Mouse (Mus musculus) embryonic stem cell, embryonic (primary cell): ENCODE measurements around the gene Plpp6.
"Not testable (repeated sequence)": the region's sequence is repeated elsewhere in the genome, so short reads cannot be mapped to it uniquely, and the experiment has no call there.

Experiments used
- CTCF ChIA-PET, 4 experiments: fragments of 300-600 bp in 2 of 4; fragments of 350-600 bp in 2 of 4; sonication (Branson Sonifier 250); formaldehyde crosslinking; loops; one replicate each; lab custom pipeline; 2022; ENCODE audit warnings: inconsistent platforms in 2 of 4; lab: Charles Lee
- POLR2A ChIA-PET, 4 experiments: fragments of 300-600 bp in 2 of 4; fragments of 350-600 bp in 2 of 4; sonication (Branson Sonifier 250); formaldehyde crosslinking; loops; one replicate each; lab custom pipeline; 2022; ENCODE audit warnings: antibody characterized with exemption in 4 of 4, inconsistent platforms in 1 of 4; lab: Charles Lee

Gene Plpp6

GRCm38 (mm10) chr19:28968178-28968577, 4.4 kb downstream of the Plpp6 start:
- ChIA-PET CTCF (interaction anchor here in 3 of 4 experiments (0.6 to 1.0 kb wide), 5 partner anchors 21 to 533 kb away, joined by 3 to 4 read pairs (median 4); no protein-coding TSS in a partner anchor), POLR2A (interaction anchor here in 3 of 4 experiments (0.6 to 1.5 kb wide), 9 partner anchors 10 to 839 kb away, joined by 3 to 9 read pairs (median 4); partner anchors contain the start of genes Cdc37l1 (in 1 of the 3) and Rcl1 (in 1 of the 3))

- CTCF ChIA-PET: no interaction called here
- POLR2A ChIA-PET: no interaction called here
Observed at GRCm38 (mm10) chr19:28969231-28969630, 5.5 kb downstream of the Plpp6 start.

GRCm38 (mm10) chr19:28970251-28970650, 6.5 kb downstream of the Plpp6 start:
- ChIA-PET CTCF (no interaction called here), POLR2A (interaction anchor here in 2 of 4 experiments (0.8 to 1.5 kb wide), 2 partner anchors 20 kb away, joined by 4 read pairs; partner anchors contain the start of gene Cdc37l1 (in 2 of the 2))

- ChIA-PET POLR2A (interaction anchor here in 3 of 4 experiments (0.7 to 2.0 kb wide), 6 partner anchors 9 to 196 kb away, joined by 3 to 7 read pairs (median 3); partner anchors contain the start of gene Cdc37l1 (in 1 of the 3)), CTCF (interaction anchor here in 2 of 4 experiments (0.5 to 1.8 kb wide), 11 partner anchors 11 to 92 kb away, joined by 3 to 5 read pairs (median 3); partner anchors contain the start of genes Cdc37l1 (in 1 of the 2) and Plpp6 (in 1 of the 2))
Observed at GRCm38 (mm10) chr19:28974862-28975611, 11.3 kb downstream of the Plpp6 start.

- ChIA-PET CTCF (no interaction called here), POLR2A (interaction anchor here in 1 of 4 experiments (0.5 kb wide), 1 partner anchor 971 kb away, joined by 3 read pairs; the partner anchor contains the start of gene Rfx3)
Observed at GRCm38 (mm10) chr19:28982617-28983016, 18.9 kb downstream of the Plpp6 start.

- POLR2A ChIA-PET: interaction anchor here (0.6 to 14.4 kb wide), 57 partner anchors 8 to 1164 kb away, joined by 3 to 234 read pairs (median 5); partner anchors contain the start of genes Ak3 (in 2 of the 4), Plpp6 (in 2 of the 4), Rcl1 (in 2 of the 4) and 4430402I18Rik (in 1 of the 4)
- CTCF ChIA-PET: interaction anchor here in 3 of 4 experiments (0.6 to 1.1 kb wide), 6 partner anchors 15 to 366 kb away, joined by 3 to 4 read pairs (median 3); partner anchors contain the start of genes 4430402I18Rik (in 1 of the 3) and Plpp6 (in 1 of the 3)
Observed at GRCm38 (mm10) chr19:28989515-28989914, 25.8 kb downstream of the Plpp6 start.

- ChIA-PET POLR2A (interaction anchor here (0.5 to 14.4 kb wide), 58 partner anchors 8 to 1163 kb away, joined by 3 to 234 read pairs (median 5); partner anchors contain the start of genes Ak3 (in 2 of the 4), Plpp6 (in 2 of the 4), Rcl1 (in 2 of the 4) and 4430402I18Rik (in 1 of the 4)), CTCF (interaction anchor here in 3 of 4 experiments (0.6 to 1.1 kb wide), 5 partner anchors 16 to 365 kb away, joined by 3 to 4 read pairs (median 3); partner anchors contain the start of gene Plpp6 (in 1 of the 3))
Observed at GRCm38 (mm10) chr19:28990194-28990589, 26.4 kb downstream of the Plpp6 start, which contains the start of gene Cdc37l1. TSS of gene Cdc37l1 (plus strand) at chr19:28990352.

- ChIA-PET POLR2A (interaction anchor here (0.5 to 14.4 kb wide), 43 partner anchors 9 to 511 kb away, joined by 3 to 234 read pairs (median 6); partner anchors contain the start of genes 4430402I18Rik (in 2 of the 4), Ak3 (in 2 of the 4), Rcl1 (in 2 of the 4) and Plpp6 (in 1 of the 4)), CTCF (interaction anchor here in 2 of 4 experiments (0.9 to 1.1 kb wide), 2 partner anchors 27 to 365 kb away, joined by 3 read pairs; partner anchors contain the start of gene Plpp6 (in 1 of the 2))
Observed at GRCm38 (mm10) chr19:28990590-28991221, 27.0 kb downstream of the Plpp6 start.

GRCm38 (mm10) chr19:28991391-28991790, 27.6 kb downstream of the Plpp6 start:
- CTCF ChIA-PET: interaction anchor here in 1 of 4 experiments (0.9 kb wide), 1 partner anchor 364 kb away, joined by 3 read pairs; no protein-coding TSS in a partner anchor
- POLR2A ChIA-PET: interaction anchor here (0.6 to 14.4 kb wide), 27 partner anchors 10 to 158 kb away, joined by 3 to 234 read pairs (median 9); partner anchors contain the start of genes 4430402I18Rik (in 2 of the 4), Plpp6 (in 1 of the 4) and Rcl1 (in 1 of the 4)

- CTCF ChIA-PET: interaction anchor here in 2 of 4 experiments (0.5 to 0.6 kb wide), 2 partner anchors 758 to 813 kb away, joined by 3 read pairs; no protein-coding TSS in a partner anchor
Observed at GRCm38 (mm10) chr19:28994870-28995269, 31.1 kb downstream of the Plpp6 start.

GRCm38 (mm10) chr19:28995366-28995765, 31.6 kb downstream of the Plpp6 start:
- ChIA-PET POLR2A (interaction anchor here (0.8 to 14.4 kb wide), 8 partner anchors 9 to 52 kb away, joined by 3 to 234 read pairs (median 6); partner anchors contain the start of gene Ak3 (in 1 of the 4)), CTCF (no interaction called here)

More at GRCm38 (mm10) chr19:28994870-28995269, 31.1 kb downstream of the Plpp6 start:
- POLR2A ChIA-PET: interaction anchor here in 3 of 4 experiments (0.8 to 14.4 kb wide), 7 partner anchors 10 to 53 kb away, joined by 4 to 234 read pairs (median 6); partner anchors contain the start of gene Ak3 (in 1 of the 3)

- ChIA-PET POLR2A (interaction anchor here in 2 of 4 experiments (1.0 to 14.4 kb wide), 4 partner anchors 9 to 103 kb away, joined by 3 to 234 read pairs (median 4); partner anchors contain the start of genes Cdc37l1 (in 1 of the 2) and Rcl1 (in 1 of the 2)), CTCF (no interaction called here)
Observed at GRCm38 (mm10) chr19:28997976-28998630, 34.4 kb downstream of the Plpp6 start.

- POLR2A ChIA-PET: interaction anchor here in 2 of 4 experiments (0.5 to 4.6 kb wide), 11 partner anchors 8 to 988 kb away, joined by 3 to 42 read pairs (median 4); partner anchors contain the start of genes Cdc37l1 (in 2 of the 2) and Ak3 (in 1 of the 2)
- CTCF ChIA-PET: not testable (repeated sequence)
Observed at GRCm38 (mm10) chr19:29000321-29000720, 36.6 kb downstream of the Plpp6 start.

- CTCF ChIA-PET: interaction anchor here in 1 of 4 experiments (0.7 kb wide), 1 partner anchor 248 kb away, joined by 3 read pairs; no protein-coding TSS in a partner anchor
- POLR2A ChIA-PET: interaction anchor here (0.5 to 9.3 kb wide), 49 partner anchors 8 to 799 kb away, joined by 3 to 234 read pairs (median 4); partner anchors contain the start of genes Cdc37l1 (in 4 of the 4), Ak3 (in 2 of the 4) and Rcl1 (in 1 of the 4)
Observed at GRCm38 (mm10) chr19:29008069-29008706, 44.4 kb downstream of the Plpp6 start.

GRCm38 (mm10) chr19:29009046-29009445, 45.3 kb downstream of the Plpp6 start:
- ChIA-PET POLR2A (interaction anchor here (0.6 to 9.3 kb wide), 32 partner anchors 8 to 359 kb away, joined by 3 to 234 read pairs (median 7); partner anchors contain the start of genes Cdc37l1 (in 4 of the 4) and Ak3 (in 1 of the 4)), CTCF (interaction anchor here in 1 of 4 experiments (0.7 kb wide), 1 partner anchor 249 kb away, joined by 3 read pairs; no protein-coding TSS in a partner anchor)
